Mouse (Mus musculus) embryonic facial prominence, embryonic 11.5 days (tissue): ENCODE results near the gene 4921507P07Rik. TPM values are rescaled to one million over a fixed set of nuclear protein-coding genes. Genes with fewer than 3 reads are reported as not detected.
"Not testable (repeated sequence)": the region's sequence is repeated elsewhere in the genome, so short reads cannot be mapped to it uniquely, and the experiment has no call there.

ENCODE experiments used
- ATAC-seq: fragments of 200-750 bp; cut with Nextera tagmentation; replicated peaks from 2 replicates; pipeline ENCODE4 v1.8.0; 2017; ENCODE audit warnings: low read depth; ENCODE audit not compliant: insufficient number of reproducible peaks, low FRiP score, low TSS enrichment
- DNase-seq: peaks from one replicate; pipeline ENCODE4 v3.0.0-alpha.2; 2015; ENCODE audit warnings: low spot score
- H3K27ac ChIP-seq: fragments of 300-500 bp; sonication (generic); replicated peaks from 2 replicates; pipeline ENCODE4 v1.5.1; 2014; ENCODE audit warnings: mild to moderate bottlenecking, low read depth, low read length, control low read depth
- H3K27me3 ChIP-seq: fragments of 300-500 bp; sonication (generic); 2 replicates; pipeline ENCODE4 v1.6.1; 2014; ENCODE audit warnings: mild to moderate bottlenecking, low read length, moderate library complexity, mixed read lengths; ENCODE audit not compliant: control insufficient read depth, insufficient read depth
- H3K36me3 ChIP-seq: fragments of 300-500 bp; sonication (generic); replicated peaks from 2 replicates; pipeline ENCODE4 v1.6.1; 2014; ENCODE audit warnings: low read depth, mild to moderate bottlenecking, low read length, moderate library complexity, mixed read lengths; ENCODE audit not compliant: control insufficient read depth, insufficient read depth
- H3K4me1 ChIP-seq: fragments of 300-500 bp; sonication (generic); 2 replicates; pipeline ENCODE4 v1.6.1; 2014; ENCODE audit warnings: low read length, mixed read lengths; ENCODE audit not compliant: control insufficient read depth, insufficient read depth
- H3K4me2 ChIP-seq: fragments of 300-500 bp; sonication (generic); 2 replicates; pipeline ENCODE4 v1.6.1; 2014; ENCODE audit warnings: low read depth, mild to moderate bottlenecking, control low read depth, low read length, moderate library complexity
- H3K4me3 ChIP-seq: fragments of 300-500 bp; sonication (generic); 2 replicates; pipeline ENCODE4 v1.5.1; 2014; ENCODE audit warnings: low read depth, low read length, control low read depth
- H3K9ac ChIP-seq: fragments of 300-500 bp; sonication (generic); replicated peaks from 2 replicates; pipeline ENCODE4 v1.6.1; 2014; ENCODE audit warnings: mild to moderate bottlenecking, control low read depth, low read length
- H3K9me3 ChIP-seq: fragments of 300-500 bp; sonication (generic); replicated peaks from 2 replicates; pipeline ENCODE4 v1.6.1; 2016; ENCODE audit warnings: mild to moderate bottlenecking, low read length, inconsistent platforms, mixed read lengths; ENCODE audit not compliant: control insufficient read depth
- WGBS: fragments of 180-500 bp; shearing (Covaris S2); extraction: QIAGEN DNeasy Blood & Tissue Kit; methylation state at CpG from one replicate; pipeline ENCODE4 v1.1.7; 2014; 5-methylcytosine and 5-hydroxymethylcytosine counted together
- polyA plus RNA-seq: library from polyadenylated mRNA; unstranded; fragments of >200 nt; fragmentation: Nextera tagmentation; extraction: Ambion mirVana; gene quantifications from 2 replicates; pipeline ENCODE4 v1.2.1, GENCODE M21; 2014

The 4921507P07Rik gene
- polyA plus RNA-seq, 1 experiment from 2014 or later, result 0.87 TPM

DNA sequence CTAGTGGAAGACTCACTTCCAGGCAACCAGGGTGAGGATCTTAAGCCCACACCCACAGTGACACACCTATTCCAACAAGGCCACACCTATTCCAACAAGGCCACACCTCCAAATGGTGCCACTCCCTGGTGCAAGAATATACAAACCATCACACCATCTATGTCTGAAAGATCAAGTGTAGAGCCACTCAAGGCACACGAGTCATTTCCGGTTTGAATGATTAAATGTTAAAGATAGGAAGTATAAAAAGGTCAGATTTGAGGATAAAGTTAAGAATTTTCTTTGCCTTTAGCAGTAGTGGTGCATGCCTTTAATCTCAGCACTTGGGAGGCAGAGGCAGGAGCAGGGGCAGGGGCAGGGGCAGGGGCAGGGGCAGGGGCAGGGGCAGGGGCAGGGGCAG, 42.2 kb downstream of the 4921507P07Rik start:
- not testable (repeated sequence) for H3K9ac ChIP-seq, H3K27me3 ChIP-seq, H3K4me3 ChIP-seq, H3K36me3 ChIP-seq, H3K4me1 ChIP-seq, H3K27ac ChIP-seq, H3K4me2 ChIP-seq, DNase-seq, ATAC-seq, H3K9me3 ChIP-seq
- WGBS, result 85% methylated on average over 2 of the region's 2 CpGs

DNA sequence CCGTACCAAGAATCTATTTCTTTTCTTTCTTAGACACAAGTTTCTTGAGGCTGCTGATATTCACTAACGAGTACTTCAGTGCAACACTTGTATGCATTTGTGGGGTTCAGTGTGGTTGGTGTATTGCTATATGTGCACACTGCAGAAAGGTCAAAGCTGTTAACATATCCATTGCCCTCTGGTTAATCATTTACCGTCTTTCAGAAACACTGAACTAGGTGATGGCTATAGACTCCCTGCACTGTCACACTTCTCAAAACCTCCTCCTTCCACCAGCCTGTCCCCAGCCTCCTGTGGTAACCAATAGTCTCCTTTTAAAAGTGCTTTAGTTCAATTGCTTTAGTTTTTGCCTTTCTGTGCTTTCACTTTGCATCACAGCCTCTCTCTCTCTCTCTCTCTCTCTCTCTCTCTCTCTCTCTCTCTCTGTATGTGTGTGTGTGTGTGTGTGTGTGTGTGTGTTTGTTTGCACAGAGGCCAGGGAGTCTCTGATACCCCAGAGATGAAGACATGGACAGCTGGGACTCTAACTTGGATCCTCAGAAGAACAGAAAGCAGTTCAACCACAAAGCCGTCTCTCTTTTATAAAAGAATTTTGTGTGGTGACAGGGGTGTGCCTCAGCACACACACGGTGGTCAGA, 43.4 kb downstream of the 4921507P07Rik start:
- DNase-seq, result no peak
- Histone ChIP-seq H3K4me2 (no peak overlapping the region), H3K9ac (no peak overlapping the region), H3K27me3 (no peaks in the 10 kb centered on the region), H3K9me3 (no peaks in the 10 kb centered on the region), H3K4me3 (no peak overlapping the region), H3K36me3 (no peaks in the 10 kb centered on the region), H3K27ac (no peak overlapping the region), H3K4me1 (no peaks in the 10 kb centered on the region)
- 84% methylated on average over 5 of the region's 5 CpGs for WGBS
- no peak for ATAC-seq

DNA sequence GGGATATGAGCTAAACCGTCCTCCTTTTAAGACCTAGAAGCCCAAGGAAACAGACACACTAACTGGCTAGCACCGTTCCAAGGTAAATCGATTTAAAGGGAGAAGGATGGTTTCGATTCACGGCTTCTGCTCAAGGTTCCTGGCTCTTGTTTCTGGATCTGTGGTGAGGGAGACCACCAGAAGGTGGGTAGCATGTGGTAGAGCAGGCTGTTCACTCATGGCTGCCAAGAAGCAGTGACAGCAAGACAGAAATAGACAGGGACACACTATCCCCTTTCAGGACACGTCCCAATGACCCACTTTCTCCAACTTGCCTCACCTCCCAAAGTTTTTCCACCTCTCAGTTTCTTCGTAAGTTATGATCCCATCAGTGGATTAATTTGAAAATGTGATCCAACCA, 46.6 kb downstream of the 4921507P07Rik start:
- H3K4me1 ChIP-seq, result no peaks in the 10 kb centered on the region
- no peaks in the 10 kb centered on the region for H3K36me3 ChIP-seq
- no peak overlapping the region for H3K4me3 ChIP-seq
- no peak overlapping the region for H3K4me2 ChIP-seq
- ATAC-seq (no peak), DNase-seq (no peak)
- H3K27ac ChIP-seq, result no peak overlapping the region
- no peaks in the 10 kb centered on the region for H3K9me3 ChIP-seq
- WGBS, result 75% methylated on average over 7 of the region's 7 CpGs
- no peaks in the 10 kb centered on the region for H3K27me3 ChIP-seq
- H3K9ac ChIP-seq, result no peak overlapping the region

DNA sequence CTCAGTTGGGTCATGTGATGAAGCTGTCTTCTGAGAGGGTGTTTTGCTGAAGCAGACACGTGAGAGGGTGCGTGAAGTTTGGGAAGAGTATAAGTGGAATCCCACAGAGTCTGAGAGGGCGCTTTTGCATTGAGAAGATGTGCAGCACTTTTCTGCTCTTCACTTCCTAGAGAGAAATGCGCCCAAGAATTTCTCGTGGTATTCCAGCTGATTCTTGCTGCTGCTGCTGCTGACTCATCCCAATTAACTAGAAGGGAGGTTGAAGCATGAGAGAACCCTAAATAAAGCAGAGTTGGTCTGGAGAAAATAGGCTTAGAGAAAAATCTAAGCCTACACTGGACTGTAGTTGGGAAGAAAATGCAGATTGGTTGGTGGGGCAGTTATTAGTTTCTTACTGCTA, 47.4 kb downstream of the 4921507P07Rik start:
- Histone ChIP-seq H3K36me3 (no peaks in the 10 kb centered on the region), H3K9me3 (no peaks in the 10 kb centered on the region), H3K27ac (no peak overlapping the region), H3K4me2 (no peak overlapping the region), H3K9ac (no peak overlapping the region), H3K27me3 (no peaks in the 10 kb centered on the region), H3K4me1 (no peaks in the 10 kb centered on the region), H3K4me3 (no peak overlapping the region)
- DNase-seq (no peak), ATAC-seq (no peak)
- WGBS, result 78% methylated on average over 5 of the region's 5 CpGs

DNA sequence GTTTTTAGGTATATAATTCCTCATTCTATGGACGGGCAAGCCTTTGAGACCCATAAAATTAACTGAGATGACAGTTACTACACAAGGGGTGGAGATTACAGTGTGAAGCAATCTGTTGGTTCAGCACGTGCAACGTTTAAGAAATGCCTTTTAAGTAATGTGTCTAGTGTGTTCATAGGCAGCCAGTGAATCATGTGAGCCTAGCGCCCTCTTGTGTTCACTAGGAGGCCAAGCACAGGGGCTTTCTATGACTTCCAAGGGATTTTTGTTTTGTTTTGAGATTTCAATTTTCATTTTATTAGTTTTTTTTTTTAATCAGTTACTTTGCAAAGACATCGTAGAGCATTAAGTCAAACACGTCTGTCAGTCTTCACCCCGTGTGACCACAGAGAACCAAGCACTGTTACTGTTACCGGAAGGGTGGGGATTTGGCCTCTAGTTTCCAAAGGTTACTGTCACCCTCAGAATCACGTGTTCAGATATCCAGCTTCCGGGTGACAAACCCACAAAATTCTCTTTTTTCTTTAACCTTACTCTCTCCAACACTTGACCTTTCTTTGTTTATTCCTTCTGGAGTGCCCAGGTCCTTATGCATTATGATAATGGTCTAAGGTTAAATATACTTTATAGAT, 50.9 kb downstream of the 4921507P07Rik start:
- no peak overlapping the region for H3K4me3 ChIP-seq
- 26% methylated on average over 10 of the region's 10 CpGs for WGBS
- DNase-seq (peak; percentile 75), ATAC-seq (no peak)
- no peak overlapping the region for H3K4me2 ChIP-seq
- no peak overlapping the region for H3K27ac ChIP-seq
- H3K9me3 ChIP-seq, result no peaks in the 10 kb centered on the region
- H3K27me3 ChIP-seq, result no peaks in the 10 kb centered on the region
- H3K36me3 ChIP-seq, result no peaks in the 10 kb centered on the region
- H3K4me1 ChIP-seq, result no peaks in the 10 kb centered on the region
- H3K9ac ChIP-seq, result no peak overlapping the region

DNA sequence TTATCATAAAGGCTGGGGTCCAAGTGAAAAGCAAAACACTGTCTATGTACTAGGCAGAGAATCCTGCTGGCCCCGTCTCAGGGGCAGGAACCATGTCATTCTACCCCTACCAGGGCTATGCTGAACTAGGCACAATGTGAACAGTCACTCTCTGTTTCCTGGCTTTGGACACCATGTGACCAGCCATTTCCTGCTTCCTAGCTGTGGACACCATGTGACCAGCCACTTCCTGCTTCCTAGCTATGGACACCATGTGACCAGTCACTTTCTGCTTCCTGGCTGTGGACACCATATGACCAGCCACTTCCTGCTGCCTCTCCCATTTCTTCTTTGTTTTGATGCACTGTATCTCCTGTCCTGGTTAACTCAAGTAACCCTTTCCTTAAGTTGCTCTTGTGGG, 53.9 kb downstream of the 4921507P07Rik start:
- Histone ChIP-seq H3K4me1 (no peaks in the 10 kb centered on the region), H3K9ac (no peak overlapping the region)
- DNase-seq, result no peak

DNA sequence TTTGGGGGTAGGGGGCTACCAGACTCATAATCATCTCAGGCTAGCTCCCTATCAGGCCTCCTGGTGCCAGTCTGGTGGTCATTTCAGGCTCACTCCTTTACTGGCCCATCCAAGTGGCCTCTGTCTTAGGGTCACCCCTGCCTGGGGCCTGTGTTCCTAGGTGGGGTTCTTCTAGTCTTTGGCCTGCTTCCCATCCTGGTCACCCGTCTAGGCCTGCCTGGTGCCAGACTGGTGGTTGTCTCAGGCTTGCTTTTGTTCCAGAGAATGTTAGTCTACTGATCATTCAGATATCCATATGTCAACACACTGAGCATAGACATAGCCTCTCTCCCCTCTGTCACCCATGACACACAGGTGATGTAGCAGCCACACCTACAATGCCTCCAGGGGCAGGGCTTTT, 56.8 kb downstream of the 4921507P07Rik start:
- ATAC-seq, result no peak
- no peaks in the 10 kb centered on the region for H3K27me3 ChIP-seq
- H3K27ac ChIP-seq, result no peak overlapping the region
- WGBS, result 81% methylated on average over 1 of the region's 1 CpGs
- H3K4me1 ChIP-seq, result no peaks in the 10 kb centered on the region
- DNase-seq, result no peak
- H3K4me2 ChIP-seq, result no peak overlapping the region
- no peaks in the 10 kb centered on the region for H3K36me3 ChIP-seq
- no peaks in the 10 kb centered on the region for H3K9me3 ChIP-seq
- H3K9ac ChIP-seq, result no peak overlapping the region
- H3K4me3 ChIP-seq, result no peak overlapping the region

More for the DNA sequence above, 53.9 kb downstream of the 4921507P07Rik start:
- no peak overlapping the region for H3K4me2 ChIP-seq
- H3K27me3 ChIP-seq, result no peaks in the 10 kb centered on the region
- no peak for ATAC-seq
- WGBS, result 83% methylated on average over 1 of the region's 1 CpGs
- no peaks in the 10 kb centered on the region for H3K9me3 ChIP-seq
- no peaks in the 10 kb centered on the region for H3K36me3 ChIP-seq
- no peak overlapping the region for H3K4me3 ChIP-seq
- H3K27ac ChIP-seq, result no peak overlapping the region

DNA sequence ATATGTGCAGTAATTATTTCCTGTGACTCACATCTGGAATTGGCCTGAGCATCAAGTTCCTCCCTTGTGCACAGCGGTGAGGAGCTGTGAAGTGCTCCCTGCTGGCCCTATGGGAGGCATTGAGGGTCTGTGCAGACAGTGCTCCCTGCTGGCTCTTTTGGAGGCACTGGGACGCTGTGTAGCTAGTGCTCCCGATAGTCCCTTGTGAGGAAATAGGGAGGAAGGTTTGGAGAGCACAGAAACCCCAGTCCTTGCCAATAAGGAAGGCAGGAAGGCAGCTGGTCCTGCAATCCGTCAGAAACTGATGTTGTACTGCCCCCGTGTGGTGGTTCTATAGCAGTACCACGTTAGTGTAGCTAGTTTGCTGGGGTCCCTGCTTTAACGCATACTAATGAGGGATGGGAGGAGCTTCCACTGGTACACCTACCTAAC, 60.0 kb downstream of the 4921507P07Rik start:
- WGBS, result 10% methylated on average over 7 of the region's 7 CpGs
- H3K27ac ChIP-seq, result no peak overlapping the region
- no peak overlapping the region for H3K4me3 ChIP-seq
- no peaks in the 10 kb centered on the region for H3K9me3 ChIP-seq
- no peaks in the 10 kb centered on the region for H3K4me1 ChIP-seq
- no peaks in the 10 kb centered on the region for H3K27me3 ChIP-seq
- DNase-seq (peak; percentile 92), ATAC-seq (peak; percentile 70)
- no peak overlapping the region for H3K4me2 ChIP-seq
- H3K9ac ChIP-seq, result no peak overlapping the region
- H3K36me3 ChIP-seq, result no peaks in the 10 kb centered on the region
